Mouse (Mus musculus): ENCODE measurements around the gene Tmem8. TPM values are rescaled to one million over a fixed set of nuclear protein-coding genes. Genes with fewer than 3 reads are reported as not detected.

Tmem8 gene
- polyA plus RNA-seq (2012; ENCODE audit: low replicate concordance): 5.9 and 15.9 TPM in 2 replicates

DNA sequence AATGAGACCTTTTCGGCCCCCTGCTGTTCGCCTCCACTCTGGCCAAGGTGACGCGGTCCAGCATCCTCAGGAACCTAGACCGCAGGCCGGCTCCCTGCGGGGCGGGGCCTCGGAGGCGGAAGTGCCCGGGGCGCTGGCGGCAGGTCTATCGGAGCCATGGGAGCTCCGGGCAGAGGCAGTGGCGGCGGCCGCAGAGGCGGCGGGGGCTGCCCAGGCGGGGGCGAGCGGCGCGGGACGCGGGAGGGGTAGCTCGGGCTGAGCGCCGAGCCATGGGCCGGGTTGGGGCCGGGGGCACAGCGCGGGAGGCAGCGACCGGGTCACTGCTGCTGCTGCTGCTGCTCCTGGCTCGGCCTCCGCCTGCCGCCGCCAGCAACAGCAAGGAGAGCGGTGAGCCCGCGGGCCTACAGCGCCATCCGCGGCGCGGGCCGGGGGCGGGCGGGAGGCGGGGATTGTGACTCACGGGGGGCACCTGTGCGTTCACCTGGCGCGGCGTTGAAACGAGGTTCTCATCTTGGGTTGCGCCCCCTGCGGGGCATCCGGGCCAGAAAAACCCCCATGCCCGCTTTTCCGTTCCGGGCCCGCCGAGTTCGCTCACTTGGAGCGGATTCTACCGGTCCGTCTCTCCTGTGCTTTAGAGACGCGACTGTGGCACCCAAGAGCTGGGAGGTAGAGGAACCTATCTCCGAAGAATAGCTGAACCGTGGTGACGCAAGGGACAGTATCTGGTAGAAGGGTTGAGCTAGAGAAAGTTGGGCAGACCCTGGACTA is at the start of gene Tmem8:
TSS of gene Tmem8 (plus strand) at position 119 of the 768 bp plus-strand sequence.

GRCm38 (mm10) chr17:26068831-26069739 is 44.0 kb upstream of the Tmem8 start, which contains the start of gene Rab11fip3:
Gene Rab11fip3 (minus strand): TSS chr17:26069555.

DNA sequence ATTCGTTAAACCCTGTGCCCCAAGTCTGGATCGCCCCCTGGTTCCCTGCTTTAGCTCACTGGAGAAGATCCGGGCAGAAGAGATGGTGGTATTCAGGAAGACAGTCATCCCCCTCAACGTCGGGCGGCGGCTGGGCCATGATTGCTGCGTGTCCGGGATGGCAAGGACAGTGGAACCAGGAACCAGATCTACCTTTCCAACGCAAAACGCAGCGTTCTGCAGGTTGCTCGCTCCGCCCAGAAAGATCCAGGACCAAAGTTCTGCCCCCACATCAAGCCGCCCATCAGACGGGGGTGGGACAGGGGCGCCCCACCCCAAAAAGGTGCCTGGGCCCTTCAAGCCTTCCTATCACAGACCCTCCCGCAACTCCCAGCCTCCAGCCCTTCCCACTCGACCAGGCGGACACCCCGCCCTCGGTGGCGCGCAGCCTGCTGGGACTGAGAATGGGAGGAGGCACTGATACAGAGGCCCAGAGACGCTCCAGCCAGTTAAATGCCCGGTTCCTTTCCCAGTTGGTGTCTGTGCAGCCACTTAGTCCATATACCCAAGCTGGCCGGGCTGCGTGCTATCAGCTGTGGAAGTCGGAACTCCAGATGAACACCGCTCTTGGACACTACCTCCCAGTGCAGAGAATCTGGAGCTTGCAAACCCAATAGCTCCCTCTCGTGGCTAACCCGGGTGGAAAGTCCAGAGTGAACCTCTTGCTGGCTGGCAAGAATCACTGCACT is 23.0 kb upstream of the Tmem8 start, which contains the start of gene Decr2:
TSS of gene Decr2 (minus strand) at position 433 of the 728 bp plus-strand sequence.

GRCm38 (mm10) chr17:26095121-26095740 is 17.9 kb upstream of the Tmem8 start, which contains the start of gene Nme4:
Gene Nme4 (minus strand): TSS chr17:26095602.

GRCm38 (mm10) chr17:26123267-26123684 is 10.2 kb downstream of the Tmem8 start, which contains the start of gene Mrpl28:
Gene Mrpl28 (plus strand): TSS chr17:26123500.

DNA sequence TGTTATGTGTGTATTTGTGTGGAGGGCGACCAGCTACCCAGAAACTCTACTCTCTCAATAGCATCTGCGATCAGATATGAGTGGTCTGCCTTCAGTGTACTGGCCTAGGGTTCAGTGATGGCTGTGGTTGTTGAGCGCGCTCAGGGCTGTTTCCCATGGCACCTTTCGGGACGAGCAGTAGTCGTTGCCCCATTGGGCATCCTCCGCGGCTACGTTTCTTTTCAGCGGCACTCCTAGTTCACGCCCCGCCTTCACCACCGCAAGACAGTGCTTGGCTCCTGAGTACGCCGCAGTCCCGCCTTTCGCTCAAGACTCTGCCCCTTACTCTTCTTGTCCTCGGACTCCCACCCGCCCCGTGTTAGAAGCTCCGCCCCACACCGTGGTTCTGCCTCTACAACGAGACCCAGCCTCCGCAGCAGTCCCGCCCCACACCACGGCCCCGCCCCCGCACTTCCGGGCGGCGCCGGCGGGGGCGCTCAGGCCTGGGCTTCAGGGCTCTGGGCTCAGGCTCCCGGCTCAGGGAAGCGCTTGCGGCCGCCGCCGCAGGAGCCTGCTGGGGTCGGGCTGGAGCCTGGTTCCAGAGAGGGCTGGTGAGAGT is 25.2 kb downstream of the Tmem8 start, which contains the start of gene Axin1:
TSS of gene Axin1 (plus strand) at position 450 of the 598 bp plus-strand sequence.

Other genes with a start within 250 kb of the Tmem8 start
- gene Mcrip2, start 244.5 kb upstream of the Tmem8 start, polyA plus RNA-seq (2012; ENCODE audit: low replicate concordance): 164 and 319 TPM in 2 replicates
- 60.7 and 67.0 TPM in 2 replicates for gene Mettl26, start 238.2 kb upstream of the Tmem8 start, polyA plus RNA-seq (2012; ENCODE audit: low replicate concordance)
- 1.4 and 1.7 TPM in 2 replicates for gene Wfikkn1, start 232.4 kb upstream of the Tmem8 start, polyA plus RNA-seq (2012; ENCODE audit: low replicate concordance)
- gene Rab40c, start 193.6 kb upstream of the Tmem8 start, polyA plus RNA-seq (2012; ENCODE audit: low replicate concordance): 12.5 and 13.4 TPM in 2 replicates
- gene Pigq, start 168.4 kb upstream of the Tmem8 start, polyA plus RNA-seq (2012; ENCODE audit: low replicate concordance): 354 and 1,450 TPM in 2 replicates
- gene Nhlrc4, start 168.3 kb upstream of the Tmem8 start, polyA plus RNA-seq (2012; ENCODE audit: low replicate concordance): 0.28 and 3.2 TPM in 2 replicates
- gene A930017K11Rik, start 160.7 kb upstream of the Tmem8 start, polyA plus RNA-seq (2012; ENCODE audit: low replicate concordance): 0.09 TPM in 1 of 2 replicates, not detected in the other
- 78.7 and 121 TPM in 2 replicates for gene Capn15, start 127.5 kb upstream of the Tmem8 start, polyA plus RNA-seq (2012; ENCODE audit: low replicate concordance)
- 4.8 and 7.2 TPM in 2 replicates for gene Rab11fip3, start 43.7 kb upstream of the Tmem8 start, polyA plus RNA-seq (2012; ENCODE audit: low replicate concordance)
- 0.11 and 0.89 TPM in 2 replicates for gene Decr2, start 23.0 kb upstream of the Tmem8 start, polyA plus RNA-seq (2012; ENCODE audit: low replicate concordance)
- 55.7 and 62.6 TPM in 2 replicates for gene Nme4, start 17.7 kb upstream of the Tmem8 start, polyA plus RNA-seq (2012; ENCODE audit: low replicate concordance)
- gene Mrpl28, start 10.2 kb downstream of the Tmem8 start, polyA plus RNA-seq (2012; ENCODE audit: low replicate concordance): 112 and 181 TPM in 2 replicates
- gene Axin1, start 25.4 kb downstream of the Tmem8 start, polyA plus RNA-seq (2012; ENCODE audit: low replicate concordance): 36.8 and 40.9 TPM in 2 replicates
- 7.8 and 8.9 TPM in 2 replicates for gene Pdia2, start 85.8 kb downstream of the Tmem8 start, polyA plus RNA-seq (2012; ENCODE audit: low replicate concordance)
- gene Rgs11, start 89.7 kb downstream of the Tmem8 start, polyA plus RNA-seq (2012; ENCODE audit: low replicate concordance): 1.3 and 3.5 TPM in 2 replicates
- gene Arhgdig, start 94.5 kb downstream of the Tmem8 start, polyA plus RNA-seq (2012; ENCODE audit: low replicate concordance): 1.5 and 4.5 TPM in 2 replicates
- 1.2 and 6.5 TPM in 2 replicates for gene Fam234a, start 130.9 kb downstream of the Tmem8 start, polyA plus RNA-seq (2012; ENCODE audit: low replicate concordance)
- 41.6 and 47.4 TPM in 2 replicates for gene Luc7l, start 139.6 kb downstream of the Tmem8 start, polyA plus RNA-seq (2012; ENCODE audit: low replicate concordance)